Mouse (Mus musculus): ENCODE data around the gene Iqsec3. TPM values are rescaled to one million over a fixed set of nuclear protein-coding genes. Genes with fewer than 3 reads are reported as not detected.

The Iqsec3 gene
- polyA plus RNA-seq, 1 experiment, result 0.23 TPM

DNA sequence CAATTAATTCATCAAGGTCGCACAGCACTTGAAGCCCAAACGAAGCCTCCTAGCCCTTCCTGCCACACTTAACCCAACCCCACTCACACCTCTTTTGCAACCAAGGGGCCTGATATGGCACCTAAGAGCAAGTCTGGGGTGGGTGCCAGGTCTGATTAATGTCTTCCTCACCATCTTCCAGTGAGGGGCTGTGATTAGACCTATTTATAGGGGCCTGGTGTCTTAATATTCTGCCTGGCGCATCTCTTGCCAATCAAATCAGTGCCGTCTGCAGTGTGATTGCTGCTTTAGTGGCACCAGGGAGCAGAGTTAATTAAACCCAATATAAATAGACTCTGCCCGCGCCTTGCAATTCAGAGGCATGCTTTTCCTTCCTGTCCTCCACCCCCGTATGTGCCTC is 36.4 kb upstream of the Iqsec3 start:
- WGBS, result 72% methylated on average over 7 of the region's 7 CpGs
- Histone ChIP-seq H3K27ac (ENCODE audit: insufficient read depth, low read depth, low read length) (no peak overlapping the region), H3K4me3 (ENCODE audit: low read depth, low read length) (no peak overlapping the region), H3K4me1 (ENCODE audit: control insufficient read depth, insufficient read depth, insufficient read length, low read length) (no peaks in the 10 kb centered on the region), H3K27me3 (ENCODE audit: control insufficient read depth, insufficient read depth, low read length) (no peaks in the 10 kb centered on the region), H3K36me3 (ENCODE audit: control insufficient read depth, insufficient read depth, low read length) (no peaks in the 10 kb centered on the region)
- no peak for TF ChIP-seq POLR2A (IDR thresholded peaks at IDR 0.05; ENCODE audit: low read depth, low read length)
- TF ChIP-seq CTCF (IDR thresholded peaks at IDR 0.05; ENCODE audit: extremely low read depth, insufficient read length, insufficient replicate concordance, low read depth, low read length), result no peak

DNA sequence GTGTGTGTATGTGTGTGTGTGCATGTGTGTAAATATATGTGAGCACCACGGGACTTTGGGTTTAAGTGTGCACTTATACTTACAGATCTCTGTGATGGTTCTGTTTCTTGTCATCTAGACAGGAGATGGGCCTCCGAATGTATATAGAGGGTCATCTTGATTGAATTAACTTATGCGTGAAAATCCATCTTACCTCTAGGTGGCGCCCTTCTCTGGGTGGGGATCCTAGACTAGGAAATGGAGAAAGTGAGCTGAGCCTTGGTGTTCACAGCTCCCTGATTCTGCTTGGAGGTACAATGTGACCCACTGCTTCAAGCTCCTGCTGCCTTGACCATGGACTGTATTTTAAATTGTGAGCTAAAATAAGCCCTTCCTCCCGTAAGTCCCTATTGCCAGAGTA is 34.8 kb upstream of the Iqsec3 start:
- Histone ChIP-seq H3K4me3 (ENCODE audit: low read depth, low read length) (no peak overlapping the region), H3K4me1 (ENCODE audit: control insufficient read depth, insufficient read depth, insufficient read length, low read length) (no peaks in the 10 kb centered on the region), H3K27me3 (ENCODE audit: control insufficient read depth, insufficient read depth, low read length) (no peaks in the 10 kb centered on the region), H3K36me3 (ENCODE audit: control insufficient read depth, insufficient read depth, low read length) (no peaks in the 10 kb centered on the region), H3K27ac (ENCODE audit: insufficient read depth, low read depth, low read length) (no peak overlapping the region)
- no peak for TF ChIP-seq POLR2A (IDR thresholded peaks at IDR 0.05; ENCODE audit: low read depth, low read length)
- no peak for TF ChIP-seq CTCF (IDR thresholded peaks at IDR 0.05; ENCODE audit: extremely low read depth, insufficient read length, insufficient replicate concordance, low read depth, low read length)
- WGBS, result 67% methylated on average over 5 of the region's 5 CpGs

- Histone ChIP-seq H3K36me3 (ENCODE audit: control insufficient read depth, insufficient read depth, low read length) (no peaks in the 10 kb centered on the region), H3K27me3 (ENCODE audit: control insufficient read depth, insufficient read depth, low read length) (no peaks in the 10 kb centered on the region), H3K4me1 (ENCODE audit: control insufficient read depth, insufficient read depth, insufficient read length, low read length) (no peaks in the 10 kb centered on the region), H3K4me3 (ENCODE audit: low read depth, low read length) (no peak overlapping the region), H3K27ac (ENCODE audit: insufficient read depth, low read depth, low read length) (no peak overlapping the region)
- TF ChIP-seq CTCF (IDR thresholded peaks at IDR 0.05; ENCODE audit: extremely low read depth, insufficient read length, insufficient replicate concordance, low read depth, low read length) (no peak), POLR2A (IDR thresholded peaks at IDR 0.05; ENCODE audit: low read depth, low read length) (no peak)
- 68% methylated on average over 3 of the region's 3 CpGs for WGBS
These were observed 27.7 kb upstream of the Iqsec3 start for GRCm38 (mm10) chr6:121501044-121501638.

DNA sequence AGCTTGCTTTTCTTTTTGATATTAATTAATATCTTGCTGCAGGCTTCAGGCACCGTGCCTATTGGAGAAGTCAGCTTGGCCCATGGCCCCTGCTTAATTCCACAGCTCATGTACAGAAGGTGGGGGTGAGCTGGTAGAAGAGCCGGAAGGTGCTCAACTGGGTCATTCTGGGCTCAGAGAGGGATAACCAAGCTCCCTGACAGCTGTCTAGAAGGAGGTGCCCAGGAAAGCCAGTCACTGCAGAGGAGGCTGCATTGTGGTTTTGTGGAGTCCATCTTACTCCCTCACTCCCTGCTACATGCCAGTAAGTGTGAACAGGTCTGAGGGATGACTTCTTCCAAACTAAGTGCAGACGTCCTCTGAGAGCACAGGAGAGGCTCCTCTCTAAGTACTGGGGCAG is 26.4 kb upstream of the Iqsec3 start:
- Histone ChIP-seq H3K4me3 (ENCODE audit: low read depth, low read length) (no peak overlapping the region), H3K27ac (ENCODE audit: insufficient read depth, low read depth, low read length) (no peak overlapping the region), H3K27me3 (ENCODE audit: control insufficient read depth, insufficient read depth, low read length) (no peaks in the 10 kb centered on the region), H3K4me1 (ENCODE audit: control insufficient read depth, insufficient read depth, insufficient read length, low read length) (no peaks in the 10 kb centered on the region), H3K36me3 (ENCODE audit: control insufficient read depth, insufficient read depth, low read length) (no peaks in the 10 kb centered on the region)
- TF ChIP-seq CTCF (IDR thresholded peaks at IDR 0.05; ENCODE audit: extremely low read depth, insufficient read length, insufficient replicate concordance, low read depth, low read length) (no peak), POLR2A (IDR thresholded peaks at IDR 0.05; ENCODE audit: low read depth, low read length) (no peak)
- WGBS, result 65% methylated on average over 3 of the region's 3 CpGs

DNA sequence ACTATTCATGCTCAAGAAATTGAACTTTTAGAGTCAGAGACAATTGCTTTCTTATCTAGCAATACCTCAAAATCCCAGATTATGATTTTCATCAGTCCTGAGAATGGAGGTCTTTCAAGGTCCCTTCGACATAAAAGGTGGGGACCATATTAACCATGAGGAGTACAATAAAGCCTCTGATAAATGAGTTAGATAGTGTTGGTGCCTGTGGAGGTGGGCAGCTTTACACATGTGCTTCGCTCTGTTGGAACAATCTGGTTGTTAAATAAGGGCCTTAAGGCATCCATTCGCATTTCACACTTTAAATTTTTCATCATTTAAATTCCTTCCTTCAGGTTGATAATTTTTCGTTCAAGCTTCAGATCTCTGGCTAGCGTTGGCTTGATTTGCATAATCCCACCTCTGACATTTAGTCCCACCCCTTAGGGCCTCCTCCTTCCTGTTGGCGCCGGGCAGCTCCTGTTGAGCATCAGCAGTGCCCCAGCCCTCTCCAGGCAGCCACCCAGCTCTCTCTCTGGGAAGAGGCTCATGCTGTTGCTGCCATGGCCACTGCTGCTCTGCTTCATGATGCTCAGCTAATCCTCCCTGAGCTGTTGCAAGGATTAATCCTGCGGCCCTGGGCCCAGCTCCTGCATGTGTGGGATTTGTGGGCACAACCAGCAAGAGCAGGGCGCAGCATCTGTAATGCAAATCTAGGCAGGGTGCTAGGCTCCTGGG is 25.5 kb upstream of the Iqsec3 start:
- Histone ChIP-seq H3K4me1 (ENCODE audit: control insufficient read depth, insufficient read depth, insufficient read length, low read length) (no peaks in the 10 kb centered on the region), H3K27ac (ENCODE audit: insufficient read depth, low read depth, low read length) (no peak overlapping the region), H3K4me3 (ENCODE audit: low read depth, low read length) (no peak overlapping the region), H3K27me3 (ENCODE audit: control insufficient read depth, insufficient read depth, low read length) (no peaks in the 10 kb centered on the region), H3K36me3 (ENCODE audit: control insufficient read depth, insufficient read depth, low read length) (no peaks in the 10 kb centered on the region)
- WGBS, result 22% methylated on average over 9 of the region's 9 CpGs
- no peak for TF ChIP-seq POLR2A (IDR thresholded peaks at IDR 0.05; ENCODE audit: low read depth, low read length)
- no peak for TF ChIP-seq CTCF (IDR thresholded peaks at IDR 0.05; ENCODE audit: extremely low read depth, insufficient read length, insufficient replicate concordance, low read depth, low read length)

- WGBS, result 64% methylated on average over 7 of the region's 7 CpGs
- no peaks in the 10 kb centered on the region for H3K4me1 ChIP-seq (ENCODE audit: control insufficient read depth, insufficient read depth, insufficient read length, low read length)
- no peak overlapping the region for H3K4me3 ChIP-seq (ENCODE audit: low read depth, low read length)
- TF ChIP-seq CTCF (IDR thresholded peaks at IDR 0.05; ENCODE audit: extremely low read depth, insufficient read length, insufficient replicate concordance, low read depth, low read length) (no peak), POLR2A (IDR thresholded peaks at IDR 0.05; ENCODE audit: low read depth, low read length) (no peak)
- H3K27me3 ChIP-seq (ENCODE audit: control insufficient read depth, insufficient read depth, low read length), result no peaks in the 10 kb centered on the region
- no peak overlapping the region for H3K27ac ChIP-seq (ENCODE audit: insufficient read depth, low read depth, low read length)
- no peaks in the 10 kb centered on the region for H3K36me3 ChIP-seq (ENCODE audit: control insufficient read depth, insufficient read depth, low read length)
These were observed 22.1 kb upstream of the Iqsec3 start for GRCm38 (mm10) chr6:121495606-121496005.

- no peaks in the 10 kb centered on the region for H3K27me3 ChIP-seq (ENCODE audit: control insufficient read depth, insufficient read depth, low read length)
- 100% methylated on average over 1 of the region's 1 CpGs for WGBS
- TF ChIP-seq POLR2A (IDR thresholded peaks at IDR 0.05; ENCODE audit: low read depth, low read length), result no peak
- TF ChIP-seq CTCF (IDR thresholded peaks at IDR 0.05; ENCODE audit: extremely low read depth, insufficient read length, insufficient replicate concordance, low read depth, low read length), result no peak
- H3K36me3 ChIP-seq (ENCODE audit: control insufficient read depth, insufficient read depth, low read length), result no peaks in the 10 kb centered on the region
- H3K4me3 ChIP-seq (ENCODE audit: low read depth, low read length), result no peak overlapping the region
- H3K27ac ChIP-seq (ENCODE audit: insufficient read depth, low read depth, low read length), result no peak overlapping the region
- H3K4me1 ChIP-seq (ENCODE audit: control insufficient read depth, insufficient read depth, insufficient read length, low read length), result no peaks in the 10 kb centered on the region
These were observed 21.5 kb upstream of the Iqsec3 start for GRCm38 (mm10) chr6:121495026-121495425.

Data from small intestine, adult 2 months (tissue).